Mouse (Mus musculus) embryonic stem cell, embryonic (primary cell): ENCODE data around the gene Peg3.

ENCODE experiments used
- CTCF ChIA-PET, 4 experiments: fragments of 300-600 bp in 2 of 4; fragments of 350-600 bp in 2 of 4; sonication (Branson Sonifier 250); formaldehyde crosslinking; loops; one replicate each; lab custom pipeline; 2022; ENCODE audit warnings: inconsistent platforms in 2 of 4; lab: Charles Lee
- POLR2A ChIA-PET, 4 experiments: fragments of 300-600 bp in 2 of 4; fragments of 350-600 bp in 2 of 4; sonication (Branson Sonifier 250); formaldehyde crosslinking; loops; one replicate each; lab custom pipeline; 2022; ENCODE audit warnings: antibody characterized with exemption in 4 of 4, inconsistent platforms in 1 of 4; lab: Charles Lee

Peg3 gene

DNA sequence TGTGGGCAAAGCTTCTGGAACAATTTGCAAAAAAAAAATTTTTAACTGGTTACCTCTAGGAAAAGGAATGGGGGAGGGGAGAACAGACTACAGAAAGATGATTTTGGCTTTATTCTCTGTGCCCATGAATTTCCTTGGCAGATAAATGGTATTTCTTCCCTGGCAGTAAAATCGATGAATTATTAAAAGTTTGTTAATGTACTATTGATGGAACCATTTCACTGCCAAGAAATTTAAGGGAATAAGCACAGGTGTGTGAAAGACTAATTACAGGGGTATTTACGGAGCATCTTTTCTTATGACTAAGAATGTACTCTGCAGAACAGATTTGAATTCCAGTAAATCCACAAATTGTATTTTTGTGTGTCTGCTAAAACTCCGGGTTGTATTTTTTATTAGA lies 1.1 kb upstream of the Peg3 start:
- CTCF ChIA-PET = interaction anchor here in 2 of 4 experiments (0.7 to 4.4 kb wide), 2 partner anchors 169 to 187 kb away, joined by 5 to 59 read pairs; no protein-coding TSS in a partner anchor
- POLR2A ChIA-PET = interaction anchor here in 2 of 4 experiments (0.6 to 4.9 kb wide), 14 partner anchors 8 to 369 kb away, joined by 3 to 90 read pairs (median 6); partner anchors contain the start of genes Zfp78 (in 2 of the 2) and Zim1 (in 1 of the 2)

DNA sequence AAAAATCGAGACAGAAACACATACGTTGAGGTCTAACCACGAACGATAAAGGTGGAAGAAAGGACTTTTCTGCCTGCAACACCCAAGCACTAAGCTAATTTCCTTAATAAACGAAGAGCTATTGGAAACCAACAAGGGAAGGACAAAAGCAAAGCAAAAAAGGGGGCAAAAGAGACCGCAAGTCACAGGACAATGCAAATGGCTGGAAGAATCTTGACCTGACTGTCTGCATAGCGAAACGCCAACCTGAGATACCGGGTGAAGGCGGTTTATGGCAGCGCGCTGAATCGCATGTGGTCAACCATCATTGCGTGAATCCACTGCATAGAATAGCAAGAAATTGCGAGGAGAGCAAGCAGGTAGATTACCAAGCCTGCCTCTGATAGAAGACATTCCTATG lies 570 bp upstream of the Peg3 start:
- POLR2A ChIA-PET = interaction anchor here in 3 of 4 experiments (0.5 to 4.9 kb wide), 48 partner anchors 8 to 1716 kb away, joined by 3 to 165 read pairs (median 5); partner anchors contain the start of genes Zfp78 (in 3 of the 3), Zim1 (in 2 of the 3), Fiz1 (in 1 of the 3) and Gm44973 (in 1 of the 3)
- CTCF ChIA-PET = interaction anchor here in 1 of 4 experiments (0.6 to 4.4 kb wide), 3 partner anchors 131 to 369 kb away, joined by 3 to 59 read pairs (median 57); partner anchors contain the start of gene Zfp78

DNA sequence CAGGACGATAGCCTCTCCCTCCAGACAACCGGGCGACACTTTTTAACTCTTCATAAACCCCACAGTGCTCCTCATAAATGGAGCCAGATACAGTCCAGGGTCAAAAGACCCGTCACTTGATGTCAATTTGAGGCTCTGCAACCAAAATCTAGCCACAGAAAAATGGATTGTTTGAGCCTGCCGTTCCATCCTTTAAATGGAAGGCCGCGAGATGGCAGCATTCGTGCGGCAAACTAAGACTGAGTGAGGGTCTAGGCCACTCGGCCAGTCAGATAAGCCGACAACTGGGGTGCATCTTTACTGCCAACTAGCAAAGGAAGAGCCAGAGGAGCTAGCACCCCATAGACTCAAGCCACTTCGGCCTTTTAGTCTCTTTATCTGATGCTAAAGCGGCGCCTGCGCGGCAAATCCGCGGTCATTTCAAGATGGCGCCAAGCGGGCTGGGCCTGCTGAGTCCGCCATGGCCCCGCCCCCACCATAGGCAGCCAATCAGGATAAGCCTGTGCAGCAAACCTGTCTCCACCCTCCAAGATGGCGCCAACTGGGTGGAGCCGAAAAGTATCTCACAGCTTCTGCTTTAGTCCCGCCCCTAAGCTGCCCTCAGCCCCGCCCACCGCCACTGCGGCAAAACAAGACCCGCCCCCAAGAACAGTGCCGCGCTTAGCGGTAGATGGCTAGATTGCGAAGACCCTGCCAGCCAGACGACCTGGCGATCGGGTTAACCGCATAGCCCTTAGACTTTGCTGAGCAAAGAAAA lies 992 bp downstream of the Peg3 start:
- POLR2A ChIA-PET = interaction anchor here (0.6 to 4.9 kb wide), 69 partner anchors 10 to 1916 kb away, joined by 3 to 165 read pairs (median 7); partner anchors contain the start of genes Zfp78 (in 4 of the 4), Fiz1 (in 2 of the 4), Zfp524 (in 2 of the 4) and Zim1 (in 2 of the 4)
- CTCF ChIA-PET = interaction anchor here in 3 of 4 experiments (0.6 to 4.4 kb wide), 20 partner anchors 19 to 1874 kb away, joined by 3 to 59 read pairs (median 4); partner anchors contain the start of genes Zfp78 (in 2 of the 3) and Gm20715 (in 1 of the 3)

DNA sequence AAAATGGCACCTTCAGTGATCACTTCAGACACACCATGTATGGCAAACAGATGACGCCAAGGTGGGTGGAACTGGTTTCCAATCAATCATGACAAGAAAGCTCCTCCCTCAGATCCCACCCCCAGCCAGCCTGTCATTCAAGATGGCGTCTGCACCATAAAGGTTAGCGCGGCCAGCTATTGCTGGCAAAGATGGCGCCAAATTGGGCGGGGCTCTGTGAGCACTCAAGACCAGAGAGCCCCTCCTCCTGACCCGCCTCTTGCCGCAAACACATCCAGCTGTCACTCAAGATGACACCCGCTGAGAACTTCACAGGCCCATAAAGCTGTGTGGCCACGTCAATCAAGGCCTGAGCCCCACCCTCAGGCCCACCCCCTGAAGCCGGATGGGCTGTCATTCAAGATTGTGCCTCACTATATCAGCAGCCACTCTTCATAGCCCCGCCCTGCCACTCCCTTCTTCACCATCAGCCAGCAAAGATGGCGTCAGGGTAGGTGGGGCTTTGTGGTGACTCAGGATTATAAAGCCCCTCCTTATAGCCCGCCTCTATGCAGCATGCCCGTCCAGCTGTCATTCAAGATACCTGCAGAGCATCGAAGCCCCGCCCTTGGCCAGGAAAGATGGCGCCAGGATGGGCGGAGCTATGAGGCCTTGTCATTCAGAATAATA lies 1.8 kb downstream of the Peg3 start:
- ChIA-PET POLR2A (interaction anchor here (0.6 to 4.9 kb wide), 104 partner anchors 9 to 1920 kb away, joined by 3 to 165 read pairs (median 5); partner anchors contain the start of genes Zfp78 (in 4 of the 4), Gm3854 (in 3 of the 4), Zfp583 (in 3 of the 4) and Zfp667 (in 3 of the 4)), CTCF (interaction anchor here (0.6 to 4.4 kb wide), 48 partner anchors 12 to 1873 kb away, joined by 3 to 59 read pairs (median 4); partner anchors contain the start of genes Zfp78 (in 3 of the 4), Gm20715 (in 1 of the 4), Gm3854 (in 1 of the 4) and Gm44973 (in 1 of the 4))

DNA sequence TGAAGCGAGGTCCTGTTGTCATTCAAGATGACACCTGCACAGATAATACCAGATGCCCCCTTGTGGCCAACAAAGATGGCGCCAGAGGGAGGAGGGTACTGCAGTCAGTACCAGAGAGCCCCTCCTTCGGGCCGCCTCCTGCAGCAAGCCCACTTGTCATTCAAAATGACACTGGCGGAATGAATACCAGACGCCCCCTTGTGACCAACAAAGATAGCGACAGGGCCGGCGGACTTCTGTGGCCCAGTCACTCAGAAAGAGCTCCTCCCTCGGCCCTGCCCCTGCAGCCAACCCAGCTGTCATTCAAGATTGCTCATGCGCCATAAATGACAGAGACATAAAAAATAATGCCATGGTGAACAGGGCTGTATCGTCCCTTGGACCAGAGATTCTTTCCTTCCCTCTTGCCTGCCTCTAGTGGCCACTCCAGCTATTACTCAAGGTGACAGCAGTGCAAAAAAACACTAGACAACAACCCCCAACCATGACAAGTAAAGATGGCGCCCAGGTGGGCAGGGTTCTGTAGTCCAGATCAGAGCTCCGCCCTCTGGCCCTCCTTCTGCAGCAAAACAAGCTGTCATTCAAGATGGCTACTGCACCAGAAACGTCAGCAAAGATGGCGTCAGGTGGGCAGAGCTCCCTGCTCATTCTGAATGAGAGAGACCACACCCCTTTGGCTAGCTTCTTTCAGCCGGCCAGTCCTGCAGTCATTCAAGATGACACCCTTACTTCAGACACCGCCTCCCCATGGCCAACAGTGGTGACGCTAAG lies 2.7 kb downstream of the Peg3 start:
- ChIA-PET CTCF (interaction anchor here (0.5 to 4.4 kb wide), 54 partner anchors 9 to 1712 kb away, joined by 3 to 59 read pairs (median 4); partner anchors contain the start of genes Zfp78 (in 2 of the 4), Zim1 (in 2 of the 4), Gm20715 (in 1 of the 4) and Gm3854 (in 1 of the 4)), POLR2A (interaction anchor here (0.6 to 4.9 kb wide), 93 partner anchors 8 to 1919 kb away, joined by 3 to 165 read pairs (median 5); partner anchors contain the start of genes Gm3854 (in 3 of the 4), Zfp583 (in 3 of the 4), Zfp667 (in 3 of the 4) and Zfp78 (in 3 of the 4))

DNA sequence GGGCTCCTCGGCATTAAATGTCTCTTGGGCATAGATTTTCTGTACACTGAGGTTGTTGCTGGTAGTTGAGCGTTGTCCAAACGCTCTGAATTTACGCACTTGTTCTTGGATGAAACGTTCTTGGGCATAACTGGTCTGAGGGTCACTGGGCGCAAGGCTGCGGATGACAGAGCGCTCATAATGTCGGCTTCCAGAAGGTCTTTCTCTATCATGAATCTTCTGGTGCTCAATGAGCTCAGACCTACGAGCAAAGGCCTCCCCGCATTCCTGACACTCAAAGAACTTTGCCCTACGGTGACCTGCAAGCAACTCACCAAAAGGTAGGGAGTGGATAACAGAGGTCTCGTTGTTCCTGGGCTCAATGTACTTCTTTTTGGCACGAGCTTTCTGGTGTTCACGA lies 20.8 kb downstream of the Peg3 start:
- ChIA-PET POLR2A (interaction anchor here in 2 of 4 experiments (0.9 to 1.3 kb wide), 3 partner anchors 10 to 23 kb away, joined by 3 to 4 read pairs (median 3); no protein-coding TSS in a partner anchor), CTCF (no interaction called here)

DNA sequence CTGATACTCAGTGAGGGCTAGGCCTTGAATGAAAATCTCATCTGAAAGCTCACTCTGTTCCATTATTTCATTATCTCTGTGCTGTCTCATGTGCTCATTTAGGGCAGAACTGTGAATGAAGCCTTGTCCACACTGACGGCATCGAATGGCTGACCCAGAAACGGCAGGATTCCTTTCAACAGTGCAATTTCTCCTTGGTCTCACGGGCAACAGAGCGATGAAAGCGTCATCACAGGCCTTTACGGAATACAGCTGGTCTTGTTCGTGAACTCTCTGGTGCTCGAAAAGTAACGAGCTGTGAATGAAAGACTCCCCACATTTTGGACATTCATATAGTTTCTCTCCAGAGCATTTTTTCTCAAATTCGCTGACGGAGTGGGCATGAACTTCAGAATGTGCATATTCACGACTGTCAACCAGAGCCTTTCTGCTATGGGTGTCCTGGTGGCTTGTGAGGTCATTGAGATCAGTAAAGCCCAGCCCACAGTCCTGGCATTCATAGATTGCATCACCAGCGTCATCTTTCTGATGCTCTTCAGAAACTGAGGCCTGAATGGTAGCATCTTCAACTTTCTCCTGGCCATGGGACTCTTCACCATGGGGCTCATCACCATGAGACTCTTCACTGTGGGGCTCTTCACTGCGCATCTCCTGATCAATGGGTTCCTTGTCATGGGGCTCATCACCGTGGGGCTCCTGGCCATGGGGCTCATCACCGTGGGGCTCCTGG lies 21.6 kb downstream of the Peg3 start:
- POLR2A ChIA-PET = interaction anchor here in 1 of 4 experiments (0.6 kb wide), 1 partner anchor 151 kb away, joined by 4 read pairs; no protein-coding TSS in a partner anchor
- CTCF ChIA-PET = no interaction called here

DNA sequence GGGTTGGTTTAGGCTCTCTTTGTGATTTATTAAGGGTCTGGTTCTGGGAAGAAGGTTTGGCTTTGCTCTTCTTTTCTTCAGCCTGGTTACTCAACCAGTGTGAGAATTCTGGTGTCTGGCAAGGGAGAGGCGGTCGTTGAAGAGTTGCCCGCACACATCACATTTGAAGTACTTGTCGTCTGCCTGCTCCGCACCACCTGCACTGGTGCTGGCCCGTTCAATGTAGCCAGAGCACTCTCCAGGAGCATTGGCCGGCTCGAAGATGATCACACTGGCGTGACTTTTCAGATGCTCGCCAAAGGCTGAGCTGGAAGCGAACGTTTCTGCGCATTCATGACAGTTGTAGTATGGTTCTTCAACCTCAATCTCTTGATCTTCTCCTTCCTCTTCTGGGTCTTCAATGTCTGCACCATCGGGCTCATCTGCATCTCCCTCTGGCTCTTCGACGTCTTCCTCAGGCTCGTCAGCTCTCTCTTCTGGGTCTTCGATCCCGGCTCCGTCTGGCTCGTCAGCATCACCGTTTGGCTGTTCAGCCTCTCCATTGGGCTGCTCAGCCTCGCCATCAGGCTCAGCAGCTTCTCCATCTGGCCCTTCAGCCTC lies 22.7 kb downstream of the Peg3 start:
- POLR2A ChIA-PET = interaction anchor here in 1 of 4 experiments (1.2 kb wide), 1 partner anchor 20 kb away, joined by 3 read pairs; no protein-coding TSS in a partner anchor

DNA sequence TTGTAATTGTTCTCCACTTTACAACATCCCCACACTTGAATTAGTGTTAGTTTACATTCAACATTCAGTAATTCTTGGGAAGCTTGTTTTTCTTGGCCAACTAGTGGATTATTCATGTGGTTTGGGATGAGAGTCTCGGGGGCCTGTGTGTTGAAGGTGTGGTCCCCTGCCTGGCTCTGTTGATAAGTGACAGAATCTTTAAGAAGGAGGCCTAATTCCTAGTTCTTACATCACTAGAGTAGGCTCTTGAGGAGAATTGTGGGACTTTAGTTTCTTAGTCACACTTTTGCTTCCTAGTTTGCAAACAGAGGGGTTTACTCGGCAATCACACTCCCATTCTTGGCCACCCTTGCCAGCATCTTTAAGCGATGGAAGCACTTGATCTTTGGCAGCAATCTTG lies 31.0 kb downstream of the Peg3 start:
- CTCF ChIA-PET = no interaction called here
- POLR2A ChIA-PET = interaction anchor here in 1 of 4 experiments (0.6 kb wide), 1 partner anchor 344 kb away, joined by 3 read pairs; no protein-coding TSS in a partner anchor

More for the DNA sequence above, 22.7 kb downstream of the Peg3 start:
- CTCF ChIA-PET = interaction anchor here in 1 of 4 experiments (0.7 kb wide), 1 partner anchor 21 kb away, joined by 3 read pairs; no protein-coding TSS in a partner anchor

DNA sequence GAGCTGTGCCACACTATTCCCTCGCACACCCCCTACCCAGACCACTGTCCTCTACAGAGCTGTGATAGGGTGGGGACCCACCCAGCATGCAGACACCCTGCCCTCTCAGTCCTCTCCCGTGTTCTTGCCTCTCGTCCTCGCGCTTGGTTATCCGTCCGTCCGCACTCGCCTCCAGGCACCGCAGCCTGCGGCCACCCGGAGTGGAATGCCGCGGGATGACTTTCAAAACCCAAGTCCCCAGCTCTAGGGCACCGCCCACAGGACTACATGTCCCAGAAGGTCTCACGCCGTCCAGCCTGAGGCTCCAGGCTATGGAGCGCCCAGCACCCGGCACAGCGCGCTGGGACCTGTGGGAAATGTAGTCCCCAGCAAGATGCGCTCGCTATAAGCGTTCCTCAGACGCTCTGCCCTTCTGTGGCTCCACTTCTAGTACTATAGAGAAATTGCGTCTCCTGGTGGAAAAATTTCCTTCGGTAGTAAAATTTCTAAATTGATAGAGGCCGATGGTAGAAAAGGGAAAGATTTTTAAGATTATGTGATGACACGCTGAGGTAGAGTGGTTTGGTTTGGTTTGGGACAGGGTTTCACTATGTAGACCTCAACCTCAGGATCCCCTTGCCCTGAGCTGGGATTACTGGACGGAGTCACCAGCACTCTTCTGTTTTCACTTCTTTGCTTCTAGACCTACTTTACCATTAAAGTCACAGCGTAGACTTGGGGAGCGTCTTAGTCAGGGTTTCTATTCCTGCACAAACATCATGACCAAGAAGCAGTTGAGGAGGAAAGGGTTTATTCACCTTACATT lies 33.8 kb downstream of the Peg3 start, which contains the start of gene Zim1:
Gene Zim1, minus strand, starts transcription at position 210 of the 805 bp plus-strand sequence.
- POLR2A ChIA-PET = interaction anchor here in 3 of 4 experiments (0.7 to 1.6 kb wide), 12 partner anchors 10 to 353 kb away, joined by 3 to 17 read pairs (median 4); partner anchors contain the start of genes Peg3 (in 2 of the 3), Usp29 (in 2 of the 3), Gm3854 (in 1 of the 3) and Zfp78 (in 1 of the 3)
- CTCF ChIA-PET = interaction anchor here (0.6 to 1.9 kb wide), 9 partner anchors 31 to 222 kb away, joined by 3 to 19 read pairs (median 4); no protein-coding TSS in a partner anchor

DNA sequence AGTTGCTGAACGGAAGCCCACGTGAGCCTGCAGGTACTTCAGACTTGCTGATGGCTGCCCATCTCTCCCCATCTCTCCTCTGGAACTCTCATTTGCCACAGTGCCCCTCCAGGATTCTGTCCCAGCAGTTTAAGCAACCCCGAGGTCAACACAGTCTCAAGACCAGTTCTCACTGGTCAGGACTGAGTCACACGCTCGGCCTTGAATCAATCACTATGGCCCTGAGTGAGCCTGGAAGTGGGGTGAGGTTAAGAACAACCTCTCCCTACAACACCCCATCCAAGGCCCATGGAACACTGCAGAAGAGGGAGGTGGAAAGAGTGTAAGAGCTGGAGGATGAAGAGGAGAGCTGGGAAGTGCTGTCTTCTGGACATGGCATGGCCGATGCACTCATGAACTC lies 44.7 kb downstream of the Peg3 start:
- ChIA-PET CTCF (no interaction called here), POLR2A (no interaction called here)

DNA sequence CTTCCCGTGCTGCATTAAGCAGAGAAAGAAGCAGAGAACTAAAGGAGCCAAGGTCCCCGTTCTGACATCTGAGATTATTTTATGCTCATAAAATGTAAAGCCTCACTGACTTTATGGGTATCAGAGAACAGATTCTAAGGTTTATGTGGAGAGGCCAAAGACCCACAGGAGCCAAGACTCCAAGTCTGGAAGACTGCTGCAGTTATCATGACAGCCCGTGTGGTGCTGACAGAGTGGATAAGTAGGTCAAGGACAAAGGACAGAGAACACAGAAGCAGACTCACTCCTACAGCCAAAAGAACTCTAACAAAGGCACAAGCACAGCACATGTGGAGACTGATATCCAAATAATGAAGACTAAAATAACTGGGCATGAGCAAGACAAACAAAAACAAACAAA lies 63.5 kb downstream of the Peg3 start:
- ChIA-PET CTCF (no interaction called here), POLR2A (no interaction called here)

DNA sequence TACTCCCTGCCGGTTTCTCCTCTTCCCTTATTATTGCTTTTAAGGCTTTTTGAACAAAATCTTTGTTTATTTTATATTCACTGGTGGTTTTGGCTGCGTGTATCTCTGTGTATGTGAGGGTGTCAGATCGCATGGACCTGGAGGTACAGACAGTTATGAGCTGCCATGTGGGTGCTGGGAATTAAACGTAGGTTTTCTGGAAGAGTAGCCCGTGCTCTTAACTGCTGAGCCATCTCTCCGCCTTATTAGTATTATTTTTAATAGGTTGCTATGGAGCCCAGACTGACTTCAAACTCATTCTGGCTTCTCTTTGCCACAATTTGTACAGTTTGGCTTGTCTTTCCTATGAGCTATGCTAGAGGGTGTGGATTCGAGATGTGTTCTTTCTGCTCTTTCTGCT lies 66.8 kb downstream of the Peg3 start:
- CTCF ChIA-PET = no interaction called here
- POLR2A ChIA-PET = no interaction called here

DNA sequence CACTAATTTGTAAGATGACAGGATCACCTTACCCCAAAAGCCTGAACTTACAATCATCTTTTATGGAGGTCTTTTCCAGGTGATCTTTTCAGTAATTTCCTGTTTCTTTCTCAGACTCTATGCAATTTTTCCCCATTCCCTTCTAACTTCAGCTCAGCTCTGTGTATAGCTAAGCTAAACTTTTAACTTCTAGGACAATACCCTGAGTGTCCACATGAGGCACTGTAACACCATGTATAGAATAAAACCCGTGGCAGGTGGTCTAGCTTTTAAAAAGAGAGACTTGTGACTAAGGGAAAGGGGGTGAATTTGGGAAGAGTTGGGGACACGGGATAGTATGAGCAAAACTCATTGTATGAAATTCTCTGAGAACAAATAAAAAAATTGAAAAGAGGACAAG lies 70.6 kb downstream of the Peg3 start:
- POLR2A ChIA-PET = interaction anchor here in 3 of 4 experiments (0.9 to 3.3 kb wide), 13 partner anchors 9 to 331 kb away, joined by 3 to 28 read pairs (median 3); partner anchors contain the start of genes Zfp583 (in 1 of the 3) and Zim1 (in 1 of the 3)
- CTCF ChIA-PET = interaction anchor here (0.6 to 4.1 kb wide), 52 partner anchors 9 to 638 kb away, joined by 3 to 52 read pairs (median 4); partner anchors contain the start of genes Zim1 (in 2 of the 4), Peg3 (in 1 of the 4), Zfp773 (in 1 of the 4) and Zfp78 (in 1 of the 4)

DNA sequence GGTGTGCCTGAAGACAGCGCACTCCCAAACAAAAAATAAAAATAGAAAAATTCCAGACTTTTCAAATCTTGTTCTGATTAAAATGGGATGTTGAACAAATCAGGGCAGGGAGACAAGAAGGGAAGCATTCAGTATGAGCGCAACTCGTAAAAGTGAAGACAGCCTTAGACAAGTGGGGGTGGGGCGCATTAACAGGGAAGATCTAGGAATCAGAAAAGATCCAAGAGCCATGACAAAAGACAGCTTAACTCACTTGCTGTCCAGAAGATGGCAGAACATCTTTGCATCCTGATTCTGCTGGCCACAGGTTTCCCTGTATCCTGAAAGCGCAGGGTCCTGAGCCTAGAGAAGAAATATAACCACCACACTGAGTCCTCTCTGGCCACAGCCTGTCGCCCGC lies 71.6 kb downstream of the Peg3 start:
- POLR2A ChIA-PET = interaction anchor here in 3 of 4 experiments (0.8 to 3.3 kb wide), 12 partner anchors 8 to 327 kb away, joined by 3 to 28 read pairs (median 4); partner anchors contain the start of genes Zim1 (in 2 of the 3), Peg3 (in 1 of the 3), Usp29 (in 1 of the 3) and Zfp583 (in 1 of the 3)
- CTCF ChIA-PET = interaction anchor here (0.6 to 4.1 kb wide), 30 partner anchors 10 to 1958 kb away, joined by 3 to 52 read pairs (median 6); partner anchors contain the start of gene Zim1 (in 2 of the 4)
